Mouse (Mus musculus) heart, embryonic 16.5 days (tissue): ENCODE measurements at regions not wholly inside any gene's neighbourhood (a gene's known extent, or its start where the extent isn't known, plus 50 kb on each side); places are given as distances from the start of the nearest gene placed in this dataset.

Source experiments
- ATAC-seq: fragments of 200-750 bp; cut with Nextera tagmentation; replicated peaks from 2 replicates; pipeline ENCODE4 v1.8.0; 2017; ENCODE audit warnings: moderate number of reproducible peaks; ENCODE audit not compliant: insufficient read depth, low FRiP score; ENCODE audit errors: extremely low read depth
- H3K27ac ChIP-seq: fragments of 300-500 bp; sonication (generic); 2 replicates; pipeline ENCODE4 v1.5.1; 2014; ENCODE audit warnings: mild to moderate bottlenecking, low read length, control low read depth, moderate library complexity
- H3K27me3 ChIP-seq: fragments of 300-500 bp; sonication (generic); 2 replicates; pipeline ENCODE4 v1.6.1; 2014; ENCODE audit warnings: low read length, mixed read lengths; ENCODE audit not compliant: control insufficient read depth, insufficient read depth
- H3K36me3 ChIP-seq: fragments of 300-500 bp; sonication (generic); 2 replicates; pipeline ENCODE4 v1.6.1; 2014; ENCODE audit not compliant: control insufficient read depth, insufficient read depth
- H3K4me1 ChIP-seq: fragments of 300-500 bp; sonication (generic); 2 replicates; pipeline ENCODE4 v1.6.1; 2014; ENCODE audit warnings: low read length, mixed read lengths; ENCODE audit not compliant: control insufficient read depth, insufficient read depth
- H3K4me2 ChIP-seq: fragments of 300-500 bp; sonication (generic); 2 replicates; pipeline ENCODE4 v1.6.1; 2014; ENCODE audit warnings: low read depth, mild to moderate bottlenecking, control low read depth, low read length
- H3K4me3 ChIP-seq: fragments of 300-500 bp; sonication (generic); 2 replicates; pipeline ENCODE4 v1.5.1; 2014; ENCODE audit warnings: mild to moderate bottlenecking, control low read depth, low read length
- H3K9ac ChIP-seq: fragments of 300-500 bp; sonication (generic); 2 replicates; pipeline ENCODE4 v1.6.1; 2014; ENCODE audit warnings: low read length, control low read depth
- H3K9me3 ChIP-seq: fragments of 300-500 bp; sonication (generic); replicated peaks from 2 replicates; pipeline ENCODE4 v1.6.1; 2016; ENCODE audit warnings: low read length; ENCODE audit not compliant: control insufficient read depth
- WGBS: fragments of 180-500 bp; shearing (Covaris S2); extraction: QIAGEN DNeasy Blood & Tissue Kit; methylation state at CpG from one replicate; pipeline ENCODE4 v1.1.7; 2014; 5-methylcytosine and 5-hydroxymethylcytosine counted together

GRCm38 (mm10) chr13:45130516-45131249 is 52.2 kb downstream of the Gm9817 start:
- Histone ChIP-seq H3K9me3 (0 out of 2 replicates have a peak, but pooled peaks cover 5% of the 10 kb centered on the region), H3K36me3 (no peaks in the 10 kb centered on the region), H3K4me2 (no peak overlapping the region), H3K4me1 (no peaks in the 10 kb centered on the region), H3K27me3 (no peaks in the 10 kb centered on the region), H3K9ac (no peak overlapping the region), H3K27ac (no peak overlapping the region), H3K4me3 (no peak overlapping the region)
- no peak for ATAC-seq
- 55% methylated on average over 4 of the region's 4 CpGs for WGBS

- Histone ChIP-seq H3K36me3 (no peaks in the 10 kb centered on the region), H3K4me2 (no peak overlapping the region), H3K9me3 (no peaks in the 10 kb centered on the region), H3K4me3 (no peak overlapping the region), H3K27me3 (no peaks in the 10 kb centered on the region), H3K27ac (no peak overlapping the region), H3K4me1 (no peaks in the 10 kb centered on the region), H3K9ac (no peak overlapping the region)
- WGBS, result 63% methylated on average over 2 of the region's 2 CpGs
- no peak for ATAC-seq
Measured at GRCm38 (mm10) chr13:45140616-45141015, 62.1 kb downstream of the Gm9817 start.

- Histone ChIP-seq H3K27ac (no peak overlapping the region), H3K4me3 (no peak overlapping the region), H3K9me3 (no peaks in the 10 kb centered on the region), H3K27me3 (no peaks in the 10 kb centered on the region), H3K9ac (no peak overlapping the region), H3K36me3 (no peaks in the 10 kb centered on the region), H3K4me1 (no peaks in the 10 kb centered on the region), H3K4me2 (no peak overlapping the region)
- WGBS, result 77% methylated on average over 6 of the region's 6 CpGs
- no peak for ATAC-seq
Measured at GRCm38 (mm10) chr13:45145129-45145528, 66.6 kb downstream of the Gm9817 start.

- ATAC-seq, result no peak
- Histone ChIP-seq H3K36me3 (no peaks in the 10 kb centered on the region), H3K4me3 (no peak overlapping the region), H3K4me2 (no peak overlapping the region), H3K27ac (no peak overlapping the region), H3K9me3 (no peaks in the 10 kb centered on the region), H3K9ac (no peak overlapping the region), H3K4me1 (peaks cover 4% of the 10 kb centered on the region; the same call in 1 of the 2 replicates), H3K27me3 (no peaks in the 10 kb centered on the region)
- 72% methylated on average over 3 of the region's 3 CpGs for WGBS
Measured at GRCm38 (mm10) chr13:45156223-45156622, 77.7 kb downstream of the Gm9817 start.

GRCm38 (mm10) chr13:45156982-45157381 is 78.5 kb downstream of the Gm9817 start:
- peaks cover 4% of the 10 kb centered on the region; the same call in 1 of the 2 replicates for H3K4me1 ChIP-seq
- no peak overlapping the region for H3K9ac ChIP-seq
- H3K9me3 ChIP-seq, result no peaks in the 10 kb centered on the region
- H3K36me3 ChIP-seq, result no peaks in the 10 kb centered on the region
- H3K27ac ChIP-seq, result no peak overlapping the region
- no peak overlapping the region for H3K4me3 ChIP-seq
- no peak overlapping the region for H3K4me2 ChIP-seq
- 78% methylated on average over 2 of the region's 2 CpGs for WGBS
- ATAC-seq, result no peak
- no peaks in the 10 kb centered on the region for H3K27me3 ChIP-seq

GRCm38 (mm10) chr13:45160281-45160680 is 81.8 kb downstream of the Gm9817 start:
- no peak for ATAC-seq
- H3K4me3 ChIP-seq, result no peak overlapping the region
- H3K36me3 ChIP-seq, result no peaks in the 10 kb centered on the region
- no peaks in the 10 kb centered on the region for H3K9me3 ChIP-seq
- no peaks in the 10 kb centered on the region for H3K27me3 ChIP-seq
- no peak overlapping the region for H3K4me2 ChIP-seq
- peaks cover 4% of the 10 kb centered on the region; the same call in 1 of the 2 replicates for H3K4me1 ChIP-seq
- no peak overlapping the region for H3K9ac ChIP-seq
- H3K27ac ChIP-seq, result no peak overlapping the region
- 81% methylated on average over 5 of the region's 5 CpGs for WGBS

GRCm38 (mm10) chr13:45164001-45164778 is 85.7 kb downstream of the Gm9817 start:
- no peak overlapping the region for H3K4me3 ChIP-seq
- H3K9ac ChIP-seq, result no peak overlapping the region
- no peaks in the 10 kb centered on the region for H3K4me1 ChIP-seq
- no peak overlapping the region for H3K27ac ChIP-seq
- ATAC-seq, result no peak
- no peak overlapping the region for H3K4me2 ChIP-seq
- no peaks in the 10 kb centered on the region for H3K36me3 ChIP-seq
- no peaks in the 10 kb centered on the region for H3K27me3 ChIP-seq
- no peaks in the 10 kb centered on the region for H3K9me3 ChIP-seq
- 57% methylated on average over 6 of the region's 6 CpGs for WGBS

GRCm38 (mm10) chr13:45165159-45165558 is 86.7 kb downstream of the Gm9817 start:
- no peak overlapping the region for H3K4me2 ChIP-seq
- ATAC-seq, result no peak
- WGBS, result 79% methylated on average over 3 of the region's 3 CpGs
- no peaks in the 10 kb centered on the region for H3K9me3 ChIP-seq
- no peaks in the 10 kb centered on the region for H3K27me3 ChIP-seq
- H3K4me1 ChIP-seq, result no peaks in the 10 kb centered on the region
- no peak overlapping the region for H3K9ac ChIP-seq
- no peak overlapping the region for H3K27ac ChIP-seq
- H3K36me3 ChIP-seq, result no peaks in the 10 kb centered on the region
- no peak overlapping the region for H3K4me3 ChIP-seq

- Histone ChIP-seq H3K27me3 (no peaks in the 10 kb centered on the region), H3K4me3 (no peak overlapping the region), H3K27ac (no peak overlapping the region), H3K4me2 (no peak overlapping the region), H3K4me1 (no peaks in the 10 kb centered on the region), H3K36me3 (no peaks in the 10 kb centered on the region), H3K9me3 (peaks cover 8% of the 10 kb centered on the region; the same call in 1 of the 2 replicates), H3K9ac (no peak overlapping the region)
- ATAC-seq, result no peak
Measured at GRCm38 (mm10) chr13:45169716-45170115, 91.2 kb downstream of the Gm9817 start.
